Mouse (Mus musculus): Measurements from ENCODE around the gene Ptpn13. TPM values are rescaled to one million over a fixed set of nuclear protein-coding genes. Genes with fewer than 3 reads are reported as not detected.

Ptpn13 gene
- polyA plus RNA-seq, 1 experiment from 2014 or later, result 3.9 TPM

- Histone ChIP-seq H3K9me3 (replicated peaks; ENCODE audit: control insufficient read depth, low read length, poor library complexity, severe bottlenecking) (no peaks in the 10 kb centered on the region), H3K36me3 (ENCODE audit: control insufficient read depth, insufficient read depth, low read length) (no peaks in the 10 kb centered on the region), H3K4me2 (ENCODE audit: low read length) (no peak overlapping the region), H3K27me3 (ENCODE audit: control insufficient read depth, insufficient read depth, low read depth, low read length) (no peaks in the 10 kb centered on the region), H3K4me3 (ENCODE audit: low read depth, low read length) (no peak overlapping the region), H3K4me1 (ENCODE audit: control insufficient read depth, insufficient read depth, low read length) (0 out of 2 replicates have a peak, but pooled peaks cover 3% of the 10 kb centered on the region), H3K9ac (ENCODE audit: low read depth, low read length) (no peak overlapping the region), H3K27ac (ENCODE audit: low read length) (no peak overlapping the region)
- ATAC-seq, result no peak
- 85% methylated on average over 9 of the region's 9 CpGs for WGBS
Measured at GRCm38 (mm10) chr5:103418009-103418408, 7.0 kb upstream of the Ptpn13 start.

DNA sequence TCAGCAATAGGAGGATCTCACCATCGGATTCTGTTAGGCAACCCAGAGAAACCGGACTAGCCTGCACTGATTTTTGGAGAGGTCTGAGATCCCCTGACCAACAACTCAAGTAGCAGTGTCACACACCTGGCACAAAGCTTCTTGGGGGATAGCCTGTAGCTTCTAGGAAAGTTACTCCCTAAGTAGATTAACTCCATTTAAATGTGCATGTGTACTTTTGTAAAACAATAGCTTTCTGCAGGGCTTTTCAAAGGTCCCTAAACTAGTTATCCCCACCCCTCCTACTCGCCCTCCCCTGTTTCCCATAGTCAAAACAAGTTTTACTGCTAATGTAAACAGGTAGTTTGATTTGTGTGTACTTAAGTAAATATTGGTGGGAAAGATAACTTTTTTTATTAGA lies 6.1 kb upstream of the Ptpn13 start:
- no peaks in the 10 kb centered on the region for H3K27me3 ChIP-seq (ENCODE audit: control insufficient read depth, insufficient read depth, low read depth, low read length)
- H3K9me3 ChIP-seq (replicated peaks; ENCODE audit: control insufficient read depth, low read length, poor library complexity, severe bottlenecking), result no peaks in the 10 kb centered on the region
- WGBS, result 58% methylated on average over 3 of the region's 3 CpGs
- no peak overlapping the region for H3K27ac ChIP-seq (ENCODE audit: low read length)
- ATAC-seq, result no peak
- H3K4me1 ChIP-seq (ENCODE audit: control insufficient read depth, insufficient read depth, low read length), result peaks cover 3% of the 10 kb centered on the region; the same call in 1 of the 2 replicates
- no peak overlapping the region for H3K4me2 ChIP-seq (ENCODE audit: low read length)
- H3K4me3 ChIP-seq (ENCODE audit: low read depth, low read length), result no peak overlapping the region
- no peaks in the 10 kb centered on the region for H3K36me3 ChIP-seq (ENCODE audit: control insufficient read depth, insufficient read depth, low read length)
- no peak overlapping the region for H3K9ac ChIP-seq (ENCODE audit: low read depth, low read length)

DNA sequence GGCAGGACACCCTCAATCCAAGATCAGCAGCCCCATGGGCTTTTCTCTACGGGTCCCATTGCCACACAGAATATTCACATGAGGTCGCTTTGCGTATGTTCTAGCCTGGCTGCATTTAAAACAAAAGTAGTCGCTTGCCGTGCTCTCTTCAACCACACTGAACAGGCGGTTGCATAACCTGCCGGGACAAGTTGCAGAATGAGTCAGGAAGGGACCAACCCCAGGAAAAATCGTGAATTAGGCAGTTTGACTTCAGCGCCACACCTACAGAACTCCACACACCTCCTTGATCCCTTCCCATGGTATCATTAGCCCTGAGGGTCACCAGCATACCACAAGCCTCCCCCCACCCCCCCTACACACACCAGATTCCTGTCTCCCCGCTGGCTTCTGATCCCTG lies 4.4 kb upstream of the Ptpn13 start:
- Histone ChIP-seq H3K4me2 (ENCODE audit: low read length) (no peak overlapping the region), H3K27ac (ENCODE audit: low read length) (no peak overlapping the region), H3K9ac (ENCODE audit: low read depth, low read length) (no peak overlapping the region), H3K27me3 (ENCODE audit: control insufficient read depth, insufficient read depth, low read depth, low read length) (no peaks in the 10 kb centered on the region), H3K4me1 (ENCODE audit: control insufficient read depth, insufficient read depth, low read length) (peaks cover 3% of the 10 kb centered on the region; the same call in 1 of the 2 replicates), H3K4me3 (ENCODE audit: low read depth, low read length) (no peak overlapping the region), H3K9me3 (replicated peaks; ENCODE audit: control insufficient read depth, low read length, poor library complexity, severe bottlenecking) (no peaks in the 10 kb centered on the region), H3K36me3 (ENCODE audit: control insufficient read depth, insufficient read depth, low read length) (no peaks in the 10 kb centered on the region)
- 43% methylated on average over 10 of the region's 10 CpGs for WGBS
- ATAC-seq, result no peak

GRCm38 (mm10) chr5:103422609-103423008 lies 2.4 kb upstream of the Ptpn13 start:
- Histone ChIP-seq H3K4me1 (ENCODE audit: control insufficient read depth, insufficient read depth, low read length) (peaks cover 11% of the 10 kb centered on the region), H3K9me3 (replicated peaks; ENCODE audit: control insufficient read depth, low read length, poor library complexity, severe bottlenecking) (no peaks in the 10 kb centered on the region), H3K9ac (ENCODE audit: low read depth, low read length) (no peak overlapping the region), H3K4me2 (ENCODE audit: low read length) (no peak overlapping the region), H3K27ac (ENCODE audit: low read length) (no peak overlapping the region), H3K36me3 (ENCODE audit: control insufficient read depth, insufficient read depth, low read length) (no peaks in the 10 kb centered on the region), H3K27me3 (ENCODE audit: control insufficient read depth, insufficient read depth, low read depth, low read length) (no peaks in the 10 kb centered on the region), H3K4me3 (ENCODE audit: low read depth, low read length) (no peak overlapping the region)
- no peak for ATAC-seq
- 68% methylated on average over 6 of the region's 6 CpGs for WGBS

DNA sequence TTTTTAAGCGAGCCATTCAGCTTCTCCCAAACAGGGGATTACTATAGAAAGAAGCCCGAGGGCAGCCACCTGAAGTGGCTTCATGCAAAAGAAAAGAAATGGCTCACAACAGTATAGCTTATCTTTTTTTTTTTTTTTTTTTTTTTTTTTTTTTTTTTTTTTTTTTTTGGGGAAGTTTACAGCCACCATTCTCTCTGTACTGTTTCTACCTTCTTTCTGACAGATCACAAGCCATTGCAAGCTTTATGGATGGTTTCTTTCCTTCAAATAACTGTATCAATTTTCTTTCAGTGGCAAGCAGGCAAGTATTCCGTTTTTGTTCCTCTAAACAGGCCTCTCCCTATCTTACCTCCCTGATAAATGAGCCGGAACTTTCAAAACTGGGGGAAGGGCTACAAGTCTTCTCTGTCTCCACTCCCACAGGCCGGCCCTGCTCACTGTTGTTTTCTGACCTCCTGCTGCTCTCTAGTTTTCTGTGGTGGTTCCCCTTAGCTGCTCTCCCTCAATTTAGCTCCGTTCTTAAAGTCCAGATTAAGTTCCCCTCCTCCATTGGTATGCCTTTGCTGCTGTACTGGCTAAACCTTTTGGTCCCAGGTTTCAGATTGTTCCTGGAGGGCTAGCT lies 1.6 kb upstream of the Ptpn13 start:
- WGBS, result 13% methylated on average over 6 of the region's 6 CpGs
- peaks cover 11% of the 10 kb centered on the region for H3K4me1 ChIP-seq (ENCODE audit: control insufficient read depth, insufficient read depth, low read length)
- no peak overlapping the region for H3K4me3 ChIP-seq (ENCODE audit: low read depth, low read length)
- H3K36me3 ChIP-seq (ENCODE audit: control insufficient read depth, insufficient read depth, low read length), result no peaks in the 10 kb centered on the region
- no peaks in the 10 kb centered on the region for H3K27me3 ChIP-seq (ENCODE audit: control insufficient read depth, insufficient read depth, low read depth, low read length)
- 0 out of 2 replicates have a peak overlapping the region, but pooled peaks have one; percentile 13 for H3K27ac ChIP-seq (ENCODE audit: low read length)
- no peak overlapping the region for H3K4me2 ChIP-seq (ENCODE audit: low read length)
- no peaks in the 10 kb centered on the region for H3K9me3 ChIP-seq (replicated peaks; ENCODE audit: control insufficient read depth, low read length, poor library complexity, severe bottlenecking)
- no peak overlapping the region for H3K9ac ChIP-seq (ENCODE audit: low read depth, low read length)
- no peak for ATAC-seq

DNA sequence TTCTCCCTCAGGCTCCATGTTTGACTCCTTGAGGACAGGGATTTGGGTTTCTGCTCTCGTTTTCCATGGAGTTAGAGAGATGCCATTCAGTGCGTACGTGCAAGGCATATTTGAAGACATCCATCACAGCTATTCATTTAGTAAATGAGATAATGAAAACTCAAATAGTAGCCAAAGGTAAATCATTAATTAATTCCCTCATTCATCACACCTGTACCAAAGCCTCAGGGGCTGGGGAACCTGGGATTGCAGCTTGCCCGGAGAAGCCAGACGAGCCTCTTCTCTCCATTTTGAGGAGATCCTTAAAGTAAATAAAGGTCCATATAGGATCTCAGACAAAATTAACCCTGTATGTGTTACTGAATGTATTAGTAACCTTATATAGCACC lies 1.1 kb upstream of the Ptpn13 start:
- Histone ChIP-seq H3K9me3 (replicated peaks; ENCODE audit: control insufficient read depth, low read length, poor library complexity, severe bottlenecking) (no peaks in the 10 kb centered on the region), H3K4me3 (ENCODE audit: low read depth, low read length) (peak overlapping the region; percentile 75; the same call in 1 of the 2 replicates), H3K9ac (ENCODE audit: low read depth, low read length) (no peak overlapping the region), H3K27me3 (ENCODE audit: control insufficient read depth, insufficient read depth, low read depth, low read length) (no peaks in the 10 kb centered on the region), H3K4me1 (ENCODE audit: control insufficient read depth, insufficient read depth, low read length) (peaks cover 11% of the 10 kb centered on the region), H3K4me2 (ENCODE audit: low read length) (peak overlapping the region; percentile 98; the same call in 1 of the 2 replicates), H3K36me3 (ENCODE audit: control insufficient read depth, insufficient read depth, low read length) (no peaks in the 10 kb centered on the region), H3K27ac (ENCODE audit: low read length) (no peak overlapping the region)
- WGBS, result 11% methylated on average over 5 of the region's 5 CpGs
- no peak for ATAC-seq

GRCm38 (mm10) chr5:103425363-103426031 lies 505 bp downstream of the Ptpn13 start:
- peak overlapping the region; percentile 98 for H3K4me2 ChIP-seq (ENCODE audit: low read length)
- H3K4me3 ChIP-seq (ENCODE audit: low read depth, low read length), result peak overlapping the region; percentile 75
- peak; percentile 68 for ATAC-seq
- no peaks in the 10 kb centered on the region for H3K27me3 ChIP-seq (ENCODE audit: control insufficient read depth, insufficient read depth, low read depth, low read length)
- no peaks in the 10 kb centered on the region for H3K36me3 ChIP-seq (ENCODE audit: control insufficient read depth, insufficient read depth, low read length)
- H3K27ac ChIP-seq (ENCODE audit: low read length), result peak overlapping the region; percentile 60
- H3K4me1 ChIP-seq (ENCODE audit: control insufficient read depth, insufficient read depth, low read length), result peaks cover 11% of the 10 kb centered on the region
- peak overlapping the region; percentile 79 for H3K9ac ChIP-seq (ENCODE audit: low read depth, low read length)
- WGBS, result under 1% methylated on average over 50 of the region's 67 CpGs
- H3K9me3 ChIP-seq (replicated peaks; ENCODE audit: control insufficient read depth, low read length, poor library complexity, severe bottlenecking), result no peaks in the 10 kb centered on the region

- H3K27me3 ChIP-seq (ENCODE audit: control insufficient read depth, insufficient read depth, low read depth, low read length), result no peaks in the 10 kb centered on the region
- ATAC-seq, result no peak
- 17% methylated on average over 9 of the region's 9 CpGs for WGBS
- H3K4me3 ChIP-seq (ENCODE audit: low read depth, low read length), result peak overlapping the region; percentile 75
- H3K4me2 ChIP-seq (ENCODE audit: low read length), result peak overlapping the region; percentile 98
- no peak overlapping the region for H3K27ac ChIP-seq (ENCODE audit: low read length)
- H3K36me3 ChIP-seq (ENCODE audit: control insufficient read depth, insufficient read depth, low read length), result no peaks in the 10 kb centered on the region
- H3K9ac ChIP-seq (ENCODE audit: low read depth, low read length), result no peak overlapping the region
- H3K4me1 ChIP-seq (ENCODE audit: control insufficient read depth, insufficient read depth, low read length), result peaks cover 8% of the 10 kb centered on the region
- no peaks in the 10 kb centered on the region for H3K9me3 ChIP-seq (replicated peaks; ENCODE audit: control insufficient read depth, low read length, poor library complexity, severe bottlenecking)
Measured at GRCm38 (mm10) chr5:103426250-103426649, 1.3 kb downstream of the Ptpn13 start.

DNA sequence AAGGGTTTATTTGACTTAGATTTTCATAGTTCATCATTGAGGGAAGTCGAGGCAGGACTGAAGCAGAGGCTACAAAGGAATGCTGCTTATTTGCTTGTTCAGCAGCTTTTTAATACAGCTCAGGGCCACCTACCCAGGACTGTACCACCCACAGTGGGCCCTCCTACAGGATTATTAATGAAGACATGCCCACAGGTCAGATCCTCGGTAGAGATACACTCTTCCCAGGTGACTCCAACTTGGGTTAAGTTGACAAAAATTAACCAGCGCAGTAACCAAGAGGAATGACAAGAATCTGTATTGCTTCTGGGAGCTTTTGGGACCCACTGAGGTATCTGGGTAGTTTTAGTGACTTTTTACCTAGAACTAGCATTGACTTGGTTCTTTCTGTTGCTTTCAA lies 6.0 kb downstream of the Ptpn13 start:
- no peaks in the 10 kb centered on the region for H3K36me3 ChIP-seq (ENCODE audit: control insufficient read depth, insufficient read depth, low read length)
- H3K9ac ChIP-seq (ENCODE audit: low read depth, low read length), result no peak overlapping the region
- no peak for ATAC-seq
- WGBS, result 82% methylated on average over 3 of the region's 3 CpGs
- H3K9me3 ChIP-seq (replicated peaks; ENCODE audit: control insufficient read depth, low read length, poor library complexity, severe bottlenecking), result no peaks in the 10 kb centered on the region
- H3K4me3 ChIP-seq (ENCODE audit: low read depth, low read length), result no peak overlapping the region
- no peaks in the 10 kb centered on the region for H3K27me3 ChIP-seq (ENCODE audit: control insufficient read depth, insufficient read depth, low read depth, low read length)
- H3K4me2 ChIP-seq (ENCODE audit: low read length), result no peak overlapping the region
- peaks cover 10% of the 10 kb centered on the region for H3K4me1 ChIP-seq (ENCODE audit: control insufficient read depth, insufficient read depth, low read length)
- H3K27ac ChIP-seq (ENCODE audit: low read length), result no peak overlapping the region

Measured in midbrain, embryonic 16.5 days (tissue).